Mouse (Mus musculus): ENCODE results near the gene Gm9803.
"Not testable (repeated sequence)": the region's sequence is repeated elsewhere in the genome, so short reads cannot be mapped to it uniquely, and the experiment has no call there.

Gm9803 gene

DNA sequence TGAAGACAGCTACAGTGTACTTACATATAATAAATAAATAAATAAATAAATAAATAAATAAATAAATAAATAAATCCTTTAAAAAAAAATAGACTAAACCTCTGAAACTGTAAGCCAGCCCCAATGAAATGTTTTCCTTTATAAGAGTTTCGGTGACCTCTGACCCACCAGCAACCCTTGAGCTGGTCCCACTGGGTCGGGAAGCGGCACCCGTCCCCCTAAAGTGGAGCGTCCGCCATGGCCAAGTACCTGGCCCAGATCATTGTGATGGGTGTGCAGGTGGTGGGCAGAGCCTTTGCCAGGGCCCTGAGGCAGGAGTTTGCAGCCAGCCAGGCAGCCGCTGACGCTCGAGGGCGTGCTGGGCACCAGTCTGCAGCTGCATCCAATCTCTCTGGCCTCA is at the start of gene Gm9803:
Gene Gm9803 (plus strand): TSS at position 154 of the 400 bp plus-strand sequence.
- not testable (repeated sequence) for DNase-seq (ENCODE audit: low read depth, low spot score)

DNA sequence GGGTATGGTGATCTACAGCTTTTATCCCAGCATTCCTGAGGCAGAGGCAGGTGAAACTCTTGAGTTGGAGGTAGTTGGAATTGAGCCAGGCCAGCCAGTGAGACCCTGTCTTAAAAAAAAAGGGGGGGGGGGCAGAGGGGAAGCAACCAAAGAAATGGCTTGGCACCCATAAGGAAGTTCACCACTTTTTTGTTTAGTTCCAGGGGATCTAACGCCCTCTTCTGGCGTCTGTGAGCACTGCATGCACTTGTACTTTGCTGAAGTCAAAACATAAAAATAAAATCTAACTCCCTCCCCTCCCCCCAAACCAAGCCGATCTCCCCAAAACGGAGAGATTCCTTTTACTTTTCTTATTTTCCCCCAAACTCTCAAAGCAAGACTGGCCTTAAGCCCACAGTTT is 48.5 kb upstream of the Gm9803 start:
- peak; percentile 66 for DNase-seq (ENCODE audit: low read depth, low spot score)

DNA sequence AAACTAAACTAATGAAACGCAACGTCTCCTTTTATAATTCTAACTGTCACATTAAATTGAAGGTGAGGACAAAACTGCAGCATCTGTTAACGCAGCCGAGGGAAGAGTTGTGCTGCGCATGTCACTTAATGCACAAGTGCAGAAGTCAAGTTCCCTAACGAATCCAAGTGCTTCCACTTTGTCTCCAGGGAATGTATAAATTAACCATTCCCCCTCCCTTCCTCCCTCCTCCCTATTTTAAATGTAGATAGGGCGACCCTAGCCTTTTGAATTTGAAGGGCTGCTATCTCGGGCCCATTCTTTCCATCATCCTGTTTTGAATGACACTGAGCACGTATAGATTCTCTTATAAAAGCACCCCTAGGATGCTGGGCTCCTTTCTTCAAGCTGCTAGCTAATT is 46.4 kb upstream of the Gm9803 start:
- DNase-seq (ENCODE audit: low read depth, low spot score), result no peak

DNA sequence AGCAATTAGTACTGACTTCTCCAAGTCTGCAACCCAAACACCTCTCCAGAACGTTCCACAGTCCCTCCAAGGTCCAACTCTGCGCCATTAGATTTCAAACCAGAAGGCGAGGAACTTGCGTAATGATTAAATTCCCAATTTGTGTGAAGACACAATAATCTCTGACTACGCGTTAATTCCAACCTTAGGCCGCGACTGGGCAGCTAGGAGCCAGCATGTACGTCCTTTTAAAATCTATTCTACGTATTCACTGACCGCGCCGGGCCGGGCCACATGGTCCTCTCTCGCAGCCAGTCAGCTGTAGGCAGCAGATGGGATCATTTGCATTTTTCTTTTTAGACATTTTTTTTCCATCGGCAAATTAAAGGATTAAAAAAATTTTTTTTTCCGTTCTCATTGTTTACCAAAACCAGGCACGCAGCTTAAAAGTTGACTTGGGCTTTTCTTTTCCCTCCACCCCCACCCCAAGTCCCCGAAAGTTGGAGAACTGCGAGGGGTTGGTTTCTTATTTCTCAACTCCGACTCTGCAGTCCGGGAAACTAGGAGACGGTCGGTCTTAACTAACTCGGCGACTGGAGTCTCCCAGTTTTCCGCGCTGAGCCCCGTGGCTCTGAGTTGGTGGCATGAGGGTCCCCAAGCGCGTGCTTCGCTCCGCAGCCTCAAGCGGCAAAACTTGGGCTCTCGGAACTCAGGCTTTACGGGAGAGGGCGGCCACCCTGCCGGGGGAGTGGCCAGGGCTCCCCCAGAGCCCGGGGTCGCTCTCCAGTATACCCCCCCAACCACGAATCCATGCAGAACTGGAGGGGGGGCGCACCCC is 45.8 kb upstream of the Gm9803 start:
- peak; percentile 37 for DNase-seq (ENCODE audit: low read depth, low spot score)

DNA sequence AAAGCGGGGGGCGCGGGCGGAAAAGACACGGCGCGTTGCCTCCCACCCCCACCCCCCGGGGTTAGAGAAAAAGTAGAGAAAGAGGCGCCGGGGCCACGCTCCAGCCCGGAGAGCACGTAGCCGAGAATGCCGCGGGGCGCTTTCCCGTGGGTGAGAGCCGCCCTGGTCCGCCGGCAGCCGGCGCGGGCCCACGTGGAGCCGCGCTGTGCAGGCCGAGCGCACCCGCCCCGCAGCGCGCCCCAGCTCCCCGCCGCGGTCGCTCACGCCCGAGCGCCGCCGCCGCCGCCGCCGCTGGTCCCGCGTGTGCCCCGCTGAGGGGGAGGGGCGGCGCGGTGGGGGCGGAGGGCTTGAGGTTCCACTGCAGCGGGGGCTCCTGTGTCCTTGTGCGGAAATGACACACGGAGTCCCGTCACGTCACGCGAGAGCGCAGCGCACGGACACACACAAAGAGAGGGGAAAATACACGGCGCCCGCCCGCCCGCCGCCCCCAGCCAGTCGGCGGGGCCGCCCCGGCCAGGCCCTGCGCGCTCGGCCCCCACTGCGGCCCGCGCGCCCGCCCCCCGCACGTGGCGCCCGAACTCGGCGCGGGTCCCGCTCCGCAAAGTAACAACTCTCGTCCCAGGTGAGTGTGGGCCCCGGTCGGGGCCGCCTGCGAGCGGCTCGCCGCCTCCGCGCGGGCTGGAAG is 45.0 kb upstream of the Gm9803 start, which contains the start of gene Bend3:
Gene Bend3 (plus strand): TSS at position 81 of the 685 bp plus-strand sequence.
- DNase-seq (ENCODE audit: low read depth, low spot score), result peak; percentile 75

DNA sequence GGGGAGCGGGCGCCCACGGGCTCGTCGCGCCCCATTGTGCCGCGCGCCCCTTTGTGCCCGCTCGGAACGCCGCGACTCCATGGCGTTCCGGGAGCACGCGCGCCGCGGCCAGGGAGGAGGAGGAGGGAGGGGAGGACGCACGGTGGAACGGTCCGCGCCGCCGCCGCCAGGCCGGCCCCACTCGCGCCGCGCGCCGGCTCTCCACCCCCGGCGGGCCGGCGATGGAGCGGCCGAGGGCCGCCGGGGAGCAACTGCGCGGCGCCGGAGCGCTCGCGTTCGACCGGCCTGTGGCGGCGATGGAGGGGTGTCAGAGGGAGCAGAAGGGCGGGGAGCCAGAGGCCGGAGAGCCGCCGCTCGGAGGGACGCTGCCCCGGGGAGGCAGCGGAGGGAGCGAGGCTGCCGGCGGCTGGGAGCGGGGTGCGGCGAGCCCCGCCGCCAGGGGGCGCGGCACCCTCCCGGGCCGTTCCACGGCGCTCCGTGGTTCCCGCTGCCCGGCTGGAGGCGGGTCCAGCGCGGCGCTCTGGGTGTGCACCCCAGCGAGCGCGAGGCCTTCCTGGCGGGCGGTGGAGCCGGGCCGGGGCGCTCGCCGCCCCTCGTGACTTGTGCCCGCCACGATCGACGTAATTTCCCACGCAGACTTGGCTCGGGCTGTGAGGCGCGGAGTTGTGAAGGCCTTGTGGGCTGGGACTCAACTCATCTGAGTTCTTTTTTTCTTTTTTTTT is 44.3 kb upstream of the Gm9803 start:
- DNase-seq (ENCODE audit: low read depth, low spot score), result peak; percentile 93

DNA sequence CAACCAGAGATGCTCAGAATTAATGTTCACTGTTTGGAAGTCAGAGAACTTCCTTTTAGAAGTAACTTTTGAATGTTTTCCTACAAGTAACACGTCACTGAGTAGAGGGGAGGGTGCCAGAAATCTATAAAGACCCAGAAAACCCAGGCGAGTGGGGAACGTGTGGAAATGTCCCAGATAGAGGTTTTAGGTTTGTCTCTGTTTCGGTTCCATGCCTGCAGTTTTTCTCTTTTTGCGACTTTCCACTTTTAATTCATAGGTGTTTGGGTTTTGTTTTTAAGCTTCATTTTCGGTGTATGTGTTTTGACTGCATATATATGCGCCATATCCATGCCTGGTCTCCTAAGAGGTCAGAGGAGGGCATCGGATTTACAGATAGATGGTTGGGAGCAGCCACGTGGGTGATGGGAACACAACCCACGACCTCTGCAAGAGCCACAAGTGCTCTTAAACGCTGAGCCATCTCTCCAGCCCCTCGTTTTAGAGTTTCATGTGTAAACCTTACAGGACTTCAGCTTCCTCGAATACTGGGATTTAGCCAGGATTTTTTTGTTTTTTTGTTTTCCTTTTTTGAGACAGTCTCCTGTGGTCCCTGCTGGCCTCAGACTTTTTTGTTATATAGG is 43.5 kb upstream of the Gm9803 start:
- DNase-seq (ENCODE audit: low read depth, low spot score), result peak; percentile 11

DNA sequence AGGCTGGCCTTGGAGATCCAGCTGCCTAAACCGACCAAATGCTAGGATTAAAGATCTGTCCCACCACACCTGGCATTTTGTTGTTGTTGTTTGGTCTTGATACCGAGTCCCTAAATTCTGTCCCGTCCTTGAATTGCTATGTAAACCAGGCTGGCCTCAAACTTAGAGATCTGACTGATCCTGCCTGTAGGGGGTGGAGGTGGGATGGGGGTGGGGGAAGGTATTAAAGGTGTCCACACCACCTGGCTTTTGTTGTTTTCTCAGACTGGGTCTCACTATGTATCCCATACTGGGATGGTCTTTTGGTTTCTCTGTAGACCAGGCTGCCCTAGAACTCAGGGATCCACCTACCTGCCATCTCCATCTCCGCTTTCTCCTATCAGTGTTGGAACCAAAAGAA is 42.7 kb upstream of the Gm9803 start:
- DNase-seq (ENCODE audit: low read depth, low spot score), result no peak

DNA sequence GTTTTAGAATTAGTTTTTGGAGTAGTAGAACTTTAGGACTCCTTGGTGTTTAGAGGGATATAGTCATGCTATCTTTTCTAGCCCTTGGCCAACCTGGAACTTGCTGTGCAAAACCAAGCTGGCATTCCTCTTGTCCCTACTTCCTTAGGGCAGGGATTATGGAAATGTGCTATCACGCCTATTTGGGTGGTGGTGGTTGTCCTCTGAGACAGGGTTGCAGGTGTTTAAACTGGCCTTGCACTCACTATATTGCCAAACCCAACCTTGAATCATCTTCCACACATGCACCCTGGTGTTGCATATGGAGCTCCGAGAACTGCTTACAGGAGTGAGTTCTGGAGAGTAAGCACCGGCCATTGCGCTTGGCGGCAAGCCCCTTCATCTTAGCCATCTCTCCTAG is 41.9 kb upstream of the Gm9803 start:
- DNase-seq (ENCODE audit: low read depth, low spot score), result no peak

DNA sequence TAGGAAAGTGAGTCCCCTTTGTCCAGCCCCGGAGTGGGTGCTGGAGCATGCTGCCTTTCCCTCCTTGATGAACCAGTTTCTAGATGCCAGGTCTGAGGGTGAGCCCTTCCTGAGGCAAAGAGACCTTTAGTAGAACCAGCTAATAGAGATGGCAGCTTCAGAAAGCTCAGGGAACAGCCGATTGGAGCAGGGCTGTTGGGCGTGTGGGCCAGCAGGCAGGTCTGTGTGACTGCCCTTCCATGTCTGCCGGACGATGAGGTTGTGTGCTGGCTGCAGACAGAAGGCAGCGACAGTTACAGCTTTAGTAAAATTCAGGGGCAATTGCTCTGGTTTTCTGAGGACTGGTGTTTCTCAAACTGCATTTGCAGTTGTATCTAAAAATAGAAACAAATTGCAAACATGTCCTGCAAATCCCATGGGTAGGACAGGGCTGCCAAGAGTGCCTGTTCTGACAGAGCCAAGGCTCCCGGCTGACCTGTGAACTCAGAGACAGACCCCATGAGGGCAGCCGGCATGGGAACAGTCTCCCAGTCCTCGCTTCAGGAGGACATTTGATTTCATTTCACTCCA is 40.4 kb upstream of the Gm9803 start:
- no peak for DNase-seq (ENCODE audit: low read depth, low spot score)

DNA sequence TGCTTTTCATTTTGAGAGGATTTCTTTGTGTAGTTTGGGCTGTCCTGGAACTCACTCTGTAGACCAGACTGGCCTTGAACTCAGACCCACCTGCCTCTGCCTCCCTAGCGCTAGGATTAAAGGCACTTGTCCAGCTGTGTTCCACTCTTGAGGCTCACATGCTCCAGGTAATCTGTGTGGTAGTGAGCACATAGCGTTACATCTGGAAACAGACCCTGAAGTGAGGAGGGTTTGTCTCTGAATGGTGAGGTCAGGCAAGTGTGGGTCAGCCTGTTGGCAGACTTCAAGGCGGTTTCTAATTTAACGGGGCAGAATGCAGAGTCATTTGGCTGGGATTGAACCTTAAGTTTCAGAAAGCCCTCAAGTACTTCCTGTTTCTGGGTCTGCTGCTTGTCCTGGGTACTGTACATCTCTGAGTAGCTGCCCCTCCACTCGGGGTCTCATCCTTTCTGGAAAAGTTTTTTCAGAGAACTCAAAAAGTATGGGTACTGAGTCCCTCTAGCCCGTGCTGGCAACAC is 38.1 kb upstream of the Gm9803 start:
- DNase-seq (ENCODE audit: low read depth, low spot score), result no peak

DNA sequence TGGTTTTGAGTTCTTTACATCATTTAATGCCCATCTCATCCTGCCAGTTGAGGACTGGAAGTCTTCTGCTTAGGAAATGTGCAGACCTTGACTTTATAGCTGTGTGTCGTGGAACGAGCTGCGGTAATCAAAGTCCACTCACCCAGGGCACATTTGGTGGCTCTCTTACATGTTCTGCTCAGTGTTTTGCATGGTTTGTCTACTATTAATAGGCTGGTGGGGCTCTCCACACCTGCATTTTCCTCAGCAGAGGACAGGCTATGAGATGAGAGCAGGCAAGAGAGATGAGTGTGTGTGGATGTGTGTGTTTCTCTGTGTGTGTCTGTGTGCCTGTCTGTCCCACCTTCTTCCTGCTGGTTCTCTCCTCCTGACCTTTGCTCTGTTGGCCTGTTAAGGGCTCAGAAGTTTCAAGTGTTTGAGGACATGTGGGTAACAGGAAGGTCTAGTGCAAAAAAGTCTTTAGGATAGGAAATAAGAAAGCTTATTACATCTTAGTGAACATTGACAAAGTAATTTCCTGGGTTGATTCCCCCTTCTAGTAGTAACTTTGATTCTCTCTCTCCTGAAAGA is 36.4 kb upstream of the Gm9803 start:
- DNase-seq (ENCODE audit: low read depth, low spot score), result no peak

DNA sequence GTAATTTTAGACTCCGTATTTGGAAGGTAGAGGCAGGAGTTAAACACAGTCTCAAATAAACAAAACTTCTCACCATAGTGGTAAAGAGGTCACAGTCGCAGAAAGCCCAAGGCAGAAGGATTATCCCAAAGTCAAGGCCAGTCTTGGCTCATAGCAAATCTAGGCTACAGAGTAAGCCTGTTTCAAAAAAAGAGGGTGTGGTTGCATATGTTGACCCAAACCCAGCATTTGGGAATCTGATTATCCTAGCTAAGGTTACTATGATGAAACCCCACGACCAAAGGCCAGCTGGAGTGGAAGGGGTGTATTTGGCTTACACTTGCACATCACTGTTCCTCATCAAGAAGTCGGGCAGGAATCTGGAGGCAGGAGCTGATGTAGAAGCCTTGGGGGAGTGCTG is 35.6 kb upstream of the Gm9803 start:
- no peak for DNase-seq (ENCODE audit: low read depth, low spot score)

DNA sequence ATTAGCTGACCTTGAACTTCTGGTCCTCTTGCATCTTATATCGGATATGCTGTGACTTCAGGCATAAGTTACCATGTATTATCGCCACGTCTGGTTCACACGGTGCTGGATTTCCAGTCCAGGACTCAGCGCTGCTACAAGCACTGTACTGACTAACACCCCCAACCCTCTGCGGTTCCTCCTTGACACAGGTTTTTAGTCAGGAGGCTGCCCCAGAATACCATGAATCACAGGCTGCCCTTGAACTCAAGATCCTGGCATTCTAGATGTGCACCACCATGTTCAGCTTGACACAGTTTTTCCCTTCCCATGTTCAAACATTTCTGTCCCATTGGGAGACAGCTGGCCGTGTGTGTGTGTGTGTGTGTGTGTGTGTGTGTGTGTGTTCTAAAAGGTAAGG is 34.7 kb upstream of the Gm9803 start:
- DNase-seq (ENCODE audit: low read depth, low spot score), result no peak

DNA sequence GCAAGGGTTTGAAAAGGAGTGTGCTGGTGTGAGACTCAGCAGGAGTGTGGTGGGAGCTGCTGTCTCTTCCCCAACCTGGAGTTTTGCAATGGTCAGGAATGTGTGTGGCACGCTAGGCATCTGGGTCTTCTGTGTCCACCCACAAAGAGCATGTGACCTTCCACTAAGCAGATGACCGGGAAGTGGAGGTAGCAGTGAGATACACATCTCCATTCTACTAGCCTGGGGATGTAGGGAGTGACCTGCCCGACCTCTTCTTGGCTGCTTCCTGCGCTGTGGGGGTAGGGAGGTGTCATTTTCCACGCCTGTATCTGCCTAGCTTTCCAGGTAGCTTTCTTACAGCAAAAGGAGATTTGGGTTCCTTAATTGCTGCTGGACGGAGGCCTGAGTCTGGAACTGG is 34.3 kb upstream of the Gm9803 start:
- no peak for DNase-seq (ENCODE audit: low read depth, low spot score)

DNA sequence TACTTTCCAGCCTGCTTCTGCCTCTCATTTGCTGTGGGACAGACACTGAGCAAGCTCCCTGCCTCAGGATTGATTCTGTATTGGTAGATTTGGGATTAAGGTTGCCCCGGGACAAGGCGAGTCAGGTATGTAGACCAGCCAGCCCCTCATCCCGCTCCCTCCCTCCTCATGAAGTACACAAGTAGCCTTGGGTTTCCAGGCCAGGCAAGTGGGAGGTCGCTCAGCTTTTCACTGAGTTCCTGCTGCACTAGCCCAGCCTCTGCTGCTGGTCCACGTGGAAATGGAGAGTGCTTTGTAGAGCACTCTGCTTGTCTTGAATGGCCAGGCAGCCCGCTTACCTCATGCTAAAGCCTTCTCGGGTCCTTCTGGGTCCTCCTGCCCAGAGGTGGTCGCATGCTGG is 33.9 kb upstream of the Gm9803 start:
- DNase-seq (ENCODE audit: low read depth, low spot score), result no peak

DNA sequence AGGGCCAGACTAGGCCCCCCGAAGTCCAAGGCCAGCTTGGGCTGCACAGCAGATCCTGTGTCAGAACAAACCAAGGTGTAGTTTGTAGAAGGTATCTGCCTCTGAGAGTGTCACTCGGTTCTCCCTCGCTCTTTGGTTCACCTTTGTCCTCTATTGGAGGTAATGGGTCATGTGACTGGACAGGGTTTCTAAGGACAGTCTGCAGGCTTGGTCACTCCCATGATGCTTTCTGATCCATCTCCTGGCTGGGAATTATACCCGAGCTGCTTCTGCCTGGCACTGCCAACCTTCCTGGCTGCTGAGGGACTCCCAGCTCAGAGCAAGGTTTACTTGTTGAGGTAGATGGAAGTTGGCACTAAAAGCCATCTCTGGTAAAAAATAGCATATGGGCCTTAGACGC is 33.0 kb upstream of the Gm9803 start:
- no peak for DNase-seq (ENCODE audit: low read depth, low spot score)

DNA sequence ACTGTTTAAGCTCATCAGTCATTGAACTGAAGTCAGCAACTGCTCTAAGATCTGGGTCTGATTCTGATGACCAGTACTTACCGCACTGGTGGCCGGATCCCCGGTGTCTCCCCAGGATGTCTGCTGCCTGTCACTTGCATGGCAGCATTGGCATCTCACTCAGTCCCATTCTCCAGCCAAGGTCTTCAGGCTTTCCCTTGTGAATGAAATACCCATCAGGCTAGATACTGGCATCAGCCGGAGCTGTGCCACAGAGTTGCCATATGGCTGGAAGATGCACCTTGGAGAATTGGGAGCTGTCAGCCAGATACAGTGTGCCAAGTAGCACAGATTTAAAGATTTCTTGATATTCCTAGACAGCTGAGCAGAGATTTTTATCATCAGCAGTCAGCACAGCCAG is 21.3 kb upstream of the Gm9803 start:
- DNase-seq (ENCODE audit: low read depth, low spot score), result no peak

DNA sequence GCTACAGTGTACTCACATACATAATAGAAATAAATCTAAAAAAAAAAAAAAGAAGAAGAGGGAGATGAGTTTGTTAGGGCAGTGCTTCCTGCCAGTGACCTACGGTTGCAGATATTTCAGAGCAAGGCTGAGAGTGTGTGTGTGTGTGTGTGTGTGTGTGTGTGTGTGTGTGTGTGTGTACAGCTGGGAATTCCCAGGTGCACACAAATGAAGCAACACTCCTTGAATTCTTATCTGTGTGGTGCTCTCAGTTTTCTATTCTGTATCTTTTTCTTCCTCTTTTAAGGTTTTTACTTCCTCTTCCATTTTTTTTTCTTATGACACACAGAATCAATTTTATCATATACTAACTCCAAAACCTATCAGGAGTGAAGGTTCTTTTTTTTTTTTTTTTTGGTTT is 19.6 kb upstream of the Gm9803 start:
- no peak for DNase-seq (ENCODE audit: low read depth, low spot score)

DNA sequence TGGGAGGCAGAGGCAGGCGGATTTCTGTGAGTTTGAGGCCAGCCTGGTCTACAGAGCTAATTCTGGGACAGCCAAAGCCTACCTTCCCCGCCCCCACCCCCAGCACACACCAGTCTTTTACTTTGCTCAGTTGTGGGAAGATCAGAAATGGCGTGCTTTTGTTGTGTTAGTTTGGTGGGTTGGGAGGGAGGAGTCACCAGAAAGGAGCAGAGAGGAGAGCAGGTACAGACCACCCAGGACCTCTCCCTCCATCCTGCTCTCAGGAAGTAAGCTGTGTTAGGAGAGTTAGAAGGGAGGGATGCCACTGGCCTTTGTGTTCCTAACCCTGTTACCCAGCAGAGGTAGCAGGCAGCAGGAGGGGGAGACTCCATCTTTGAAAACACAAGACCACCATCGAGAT is 16.8 kb upstream of the Gm9803 start:
- no peak for DNase-seq (ENCODE audit: low read depth, low spot score)

DNA sequence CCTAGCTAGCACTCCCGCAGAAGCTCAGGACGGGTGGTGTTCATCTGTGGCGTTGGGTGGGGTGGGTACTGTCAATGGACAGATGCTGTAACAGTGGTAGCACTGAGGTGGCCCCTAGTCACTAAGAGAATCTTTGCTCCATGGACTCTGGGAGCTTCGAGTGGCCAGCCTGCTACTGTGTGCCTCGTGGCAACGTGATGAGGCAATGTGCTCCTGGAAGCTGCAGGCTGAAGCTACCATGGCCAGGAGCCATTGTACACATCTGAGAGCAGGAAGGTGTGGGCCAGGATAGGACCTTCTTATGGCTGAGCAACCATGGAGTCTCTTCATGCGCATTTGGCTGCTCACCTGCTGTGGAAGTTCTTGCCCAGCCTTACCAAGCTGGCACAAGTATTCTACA is 14.7 kb upstream of the Gm9803 start:
- no peak for DNase-seq (ENCODE audit: low read depth, low spot score)

Data from CD4-positive, CD25-positive, alpha-beta regulatory T cell, adult 2 months (primary cell).